Mouse (Mus musculus) hindbrain, embryonic 16.5 days (tissue): ENCODE measurements around the gene Gm20441. TPM values are rescaled to one million over a fixed set of nuclear protein-coding genes. Genes with fewer than 3 reads are reported as not detected.

Source experiments
- ATAC-seq: fragments of 200-750 bp; cut with Nextera tagmentation; 2 replicates; pipeline ENCODE4 v1.8.0; 2017; ENCODE audit warnings: moderate TSS enrichment, moderate library complexity
- H3K27ac ChIP-seq: fragments of 300-500 bp; sonication (generic); 2 replicates; pipeline ENCODE4 v1.5.1; 2014; ENCODE audit warnings: low read depth, mild to moderate bottlenecking, control low read depth, low read length, moderate library complexity
- H3K27me3 ChIP-seq: fragments of 300-500 bp; sonication (generic); replicated peaks from 2 replicates; pipeline ENCODE4 v1.6.1; 2014; ENCODE audit warnings: low read length; ENCODE audit not compliant: control insufficient read depth, insufficient read depth
- H3K36me3 ChIP-seq: fragments of 300-500 bp; sonication (generic); 2 replicates; pipeline ENCODE4 v1.6.1; 2014; ENCODE audit warnings: mild to moderate bottlenecking, low read length, moderate library complexity, mixed read lengths; ENCODE audit not compliant: control insufficient read depth, insufficient read depth
- H3K4me1 ChIP-seq: fragments of 300-500 bp; sonication (generic); 2 replicates; pipeline ENCODE4 v1.6.1; 2014; ENCODE audit warnings: low read depth, low read length; ENCODE audit not compliant: control insufficient read depth, insufficient read depth
- H3K4me2 ChIP-seq: fragments of 300-500 bp; sonication (generic); 2 replicates; pipeline ENCODE4 v1.6.1; 2014; ENCODE audit warnings: mild to moderate bottlenecking, low read length, control low read depth, moderate library complexity
- H3K4me3 ChIP-seq: fragments of 300-500 bp; sonication (generic); 2 replicates; pipeline ENCODE4 v1.5.1; 2014; ENCODE audit warnings: mild to moderate bottlenecking, low read length, control low read depth, moderate library complexity
- H3K9ac ChIP-seq: fragments of 300-500 bp; sonication (generic); 2 replicates; pipeline ENCODE4 v1.6.1; 2014; ENCODE audit warnings: low read depth, mild to moderate bottlenecking, control low read depth, low read length, moderate library complexity
- H3K9me3 ChIP-seq: fragments of 300-500 bp; sonication (generic); 2 replicates; pipeline ENCODE4 v1.6.1; 2014; ENCODE audit warnings: mild to moderate bottlenecking, low read length, moderate library complexity; ENCODE audit not compliant: control insufficient read depth
- WGBS: fragments of 180-500 bp; shearing (Covaris S2); extraction: QIAGEN DNeasy Blood & Tissue Kit; methylation state at CpG from one replicate; pipeline ENCODE4 v1.1.7; 2014; 5-methylcytosine and 5-hydroxymethylcytosine counted together
- polyA plus RNA-seq: library from polyadenylated mRNA; unstranded; fragments of >200 nt; fragmentation: Nextera tagmentation; extraction: Ambion mirVana; gene quantifications from 2 replicates; pipeline ENCODE4 v1.2.1, GENCODE M21; 2015

Gene Gm20441
- polyA plus RNA-seq, 1 experiment from 2014 or later, result 0.50 TPM

DNA sequence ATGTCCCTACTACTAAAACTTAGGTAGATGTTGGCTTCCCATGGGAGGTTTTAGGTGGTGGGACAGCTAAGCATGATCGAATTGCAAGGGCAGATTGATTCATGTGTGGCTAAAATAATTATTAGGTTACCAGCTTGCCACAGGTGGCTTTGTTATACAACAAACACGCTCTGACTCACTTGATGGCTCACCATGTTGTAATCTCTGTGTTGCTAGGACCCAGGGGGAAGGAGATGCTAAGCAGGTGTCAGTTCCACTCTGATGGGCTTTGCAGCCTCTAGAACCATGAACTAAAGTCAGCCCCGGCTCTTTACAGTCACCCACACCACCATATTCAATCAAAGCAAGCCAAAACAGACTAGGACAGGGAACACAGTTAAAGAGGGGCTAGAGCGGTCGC lies 39.1 kb upstream of the Gm20441 start:
- Histone ChIP-seq H3K4me1 (no peaks in the 10 kb centered on the region), H3K27me3 (no peaks in the 10 kb centered on the region), H3K36me3 (no peaks in the 10 kb centered on the region), H3K4me2 (no peak overlapping the region), H3K4me3 (no peak overlapping the region), H3K9me3 (no peaks in the 10 kb centered on the region), H3K27ac (no peak overlapping the region), H3K9ac (no peak overlapping the region)
- no peak for ATAC-seq
- 86% methylated on average over 5 of the region's 5 CpGs for WGBS

DNA sequence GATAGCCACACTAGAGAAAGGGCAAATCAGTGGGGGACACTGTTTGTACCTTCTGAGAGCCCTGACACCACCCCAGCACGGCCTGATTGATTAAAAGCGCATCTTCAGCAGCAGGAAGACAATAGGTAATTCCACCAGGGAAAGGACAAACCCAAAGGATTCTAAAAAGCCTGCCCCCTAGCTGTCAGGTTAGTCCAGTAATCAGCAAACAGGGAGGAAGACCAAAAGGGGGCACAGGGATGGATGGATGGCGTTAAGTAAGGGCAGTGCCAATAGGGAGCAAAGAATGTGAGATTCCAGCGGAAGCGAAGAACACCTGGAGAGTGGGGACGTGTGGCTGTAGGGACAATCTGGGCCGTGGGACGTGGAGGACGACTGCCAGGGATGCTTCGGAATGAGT lies 37.9 kb upstream of the Gm20441 start:
- WGBS, result 70% methylated on average over 10 of the region's 10 CpGs
- no peaks in the 10 kb centered on the region for H3K4me1 ChIP-seq

DNA sequence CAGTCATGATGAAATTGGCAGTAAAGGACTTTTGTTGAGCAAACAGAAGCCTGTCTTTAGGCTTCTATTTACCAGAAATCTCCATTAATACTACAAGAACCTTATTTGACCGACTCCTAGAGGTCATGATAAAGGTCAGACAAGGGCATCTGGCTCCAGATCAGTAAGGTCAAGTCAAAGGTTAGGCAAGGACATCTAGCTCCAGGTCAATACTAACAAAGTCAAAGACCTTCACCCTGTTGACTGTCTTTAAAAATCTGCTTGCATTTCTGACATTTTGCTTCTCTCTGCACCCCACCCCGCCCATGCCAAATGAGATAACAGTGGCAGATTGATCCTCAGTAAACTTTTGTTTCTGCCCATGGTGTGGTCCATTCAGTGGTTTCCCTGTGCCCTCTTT lies 23.5 kb upstream of the Gm20441 start:
- 68% methylated on average over 2 of the region's 2 CpGs for WGBS
- Histone ChIP-seq H3K9ac (no peak overlapping the region), H3K4me3 (no peak overlapping the region), H3K4me1 (no peaks in the 10 kb centered on the region), H3K9me3 (no peaks in the 10 kb centered on the region; the same call in 1 of the 2 replicates), H3K4me2 (no peak overlapping the region), H3K36me3 (no peaks in the 10 kb centered on the region), H3K27ac (no peak overlapping the region), H3K27me3 (no peaks in the 10 kb centered on the region)
- no peak for ATAC-seq

More for the DNA sequence above, 37.9 kb upstream of the Gm20441 start:
- no peak for ATAC-seq
- H3K9me3 ChIP-seq, result no peaks in the 10 kb centered on the region
- no peak overlapping the region for H3K4me3 ChIP-seq
- no peak overlapping the region for H3K9ac ChIP-seq
- H3K27me3 ChIP-seq, result no peaks in the 10 kb centered on the region
- H3K36me3 ChIP-seq, result no peaks in the 10 kb centered on the region
- no peak overlapping the region for H3K4me2 ChIP-seq
- no peak overlapping the region for H3K27ac ChIP-seq

DNA sequence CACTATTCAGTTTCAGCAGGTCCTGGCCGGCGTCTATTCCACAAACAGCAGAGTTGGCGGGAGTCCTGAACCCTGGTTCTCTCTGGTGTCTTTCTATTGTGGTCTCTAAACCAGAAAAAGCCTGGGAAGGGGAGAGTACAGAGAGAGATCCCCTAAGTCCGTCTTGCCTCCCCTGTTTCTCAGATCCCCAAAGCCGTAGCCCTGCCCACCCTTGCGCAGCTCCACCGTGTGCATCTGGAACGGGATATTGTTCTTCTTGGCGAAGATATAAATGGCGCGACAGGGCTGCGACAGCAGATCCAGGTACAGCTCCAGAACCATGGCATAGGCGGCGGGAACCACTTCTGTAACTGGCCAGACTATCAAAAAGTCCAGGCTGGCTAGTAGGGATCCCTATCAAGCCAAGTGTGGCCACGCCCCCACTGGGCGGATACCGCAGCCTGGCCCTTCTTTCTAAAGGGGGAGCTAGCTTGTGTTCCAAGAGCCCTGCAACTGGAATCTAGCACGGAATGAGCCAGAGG lies 17.5 kb upstream of the Gm20441 start, which contains the start of gene Gstt1:
Gene Gstt1, minus strand, starts transcription at position 409 of the 521 bp plus-strand sequence.
- no peaks in the 10 kb centered on the region for H3K9me3 ChIP-seq
- H3K36me3 ChIP-seq, result no peaks in the 10 kb centered on the region
- H3K27me3 ChIP-seq, result no peaks in the 10 kb centered on the region
- H3K9ac ChIP-seq, result peak within 1 kb of the TSS; percentile 63
- ATAC-seq, result peak; percentile 68
- peak within 1 kb of the TSS; percentile 25; the same call in 1 of the 2 replicates for H3K27ac ChIP-seq
- peak within 1 kb of the TSS; percentile 76 for H3K4me2 ChIP-seq
- peak within 1 kb of the TSS; percentile 41 for H3K4me3 ChIP-seq
- H3K4me1 ChIP-seq, result peaks cover 6% of the 10 kb centered on the region
- under 1% methylated on average over 18 of the region's 18 CpGs for WGBS

DNA sequence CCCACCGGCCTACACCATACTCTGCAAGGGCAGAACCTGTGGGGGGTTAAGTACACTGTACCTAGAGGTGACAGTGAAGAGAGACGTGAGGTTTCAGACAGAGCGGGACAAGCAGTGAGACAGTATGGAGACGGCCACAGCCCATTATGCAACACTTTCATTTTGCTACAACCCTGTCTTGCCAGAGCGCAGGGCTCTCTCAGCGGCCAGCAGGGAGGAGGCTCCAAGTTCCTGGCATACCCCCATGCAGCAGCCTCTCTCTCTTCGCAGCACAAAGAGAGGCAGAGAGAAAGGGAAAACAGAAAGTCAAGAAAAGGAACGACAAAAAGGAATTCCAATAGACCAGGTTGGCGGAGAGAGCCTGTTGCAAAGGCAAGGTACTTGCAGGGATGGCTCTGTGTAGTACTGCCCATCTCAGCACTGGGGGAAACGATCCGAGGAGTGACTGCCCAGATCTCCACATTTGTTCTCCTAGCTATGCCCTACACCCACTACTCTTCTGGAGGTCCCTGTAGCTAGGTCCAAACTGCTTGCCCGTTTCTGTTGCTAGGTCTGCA lies 16.9 kb upstream of the Gm20441 start:
- ATAC-seq, result peak; percentile 78
- H3K9me3 ChIP-seq, result no peaks in the 10 kb centered on the region
- H3K27me3 ChIP-seq, result no peaks in the 10 kb centered on the region
- peak overlapping the region; percentile 63 for H3K9ac ChIP-seq
- 4% methylated on average over 12 of the region's 12 CpGs for WGBS
- peaks cover 6% of the 10 kb centered on the region for H3K4me1 ChIP-seq
- H3K27ac ChIP-seq, result peak overlapping the region; percentile 25; the same call in 1 of the 2 replicates
- H3K4me3 ChIP-seq, result peak overlapping the region; percentile 41
- no peaks in the 10 kb centered on the region for H3K36me3 ChIP-seq
- peak overlapping the region; percentile 76 for H3K4me2 ChIP-seq

DNA sequence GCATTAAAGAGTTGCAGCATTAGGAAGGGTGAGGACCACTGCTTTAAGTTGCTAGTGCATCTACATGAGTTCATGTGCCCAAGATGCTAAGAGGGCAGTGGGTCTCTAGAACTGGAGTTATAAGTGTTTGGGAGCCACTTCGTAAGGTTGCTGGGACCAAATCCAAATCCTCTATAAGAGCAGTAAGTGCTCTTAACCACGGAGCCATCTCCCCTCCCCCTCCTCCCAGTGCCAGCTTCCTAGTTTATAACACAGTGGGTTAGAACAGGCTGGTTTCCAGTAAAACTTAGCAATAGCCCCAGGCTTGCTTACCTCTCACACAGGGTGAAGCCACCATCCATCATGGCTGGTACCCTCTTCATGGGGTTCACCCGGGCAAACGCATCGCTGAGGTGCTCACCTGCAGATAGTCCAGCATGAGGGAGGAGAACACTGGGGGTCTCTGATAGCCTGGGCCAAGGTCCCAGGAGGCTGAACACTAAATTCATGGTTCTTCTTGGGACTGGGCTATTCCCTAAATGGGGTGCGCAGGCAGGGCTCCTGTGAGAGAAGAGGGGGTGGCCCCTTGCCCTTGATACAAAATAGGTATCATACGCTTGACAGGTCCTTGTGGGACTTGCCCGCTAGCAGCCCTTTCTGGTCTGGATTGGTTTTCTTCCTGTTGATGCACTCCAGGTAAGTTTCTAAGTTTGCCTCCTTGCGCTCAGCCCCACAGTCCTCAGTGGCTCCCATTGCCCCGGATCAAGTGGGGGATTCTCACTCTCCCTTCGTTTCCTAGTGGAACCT lies 16.2 kb upstream of the Gm20441 start:
- H3K36me3 ChIP-seq, result no peaks in the 10 kb centered on the region
- peak overlapping the region; percentile 76 for H3K4me2 ChIP-seq
- peaks cover 6% of the 10 kb centered on the region for H3K4me1 ChIP-seq
- peak; percentile 5; the same call in 1 of the 2 replicates for ATAC-seq
- WGBS, result 44% methylated on average over 11 of the region's 11 CpGs
- H3K9me3 ChIP-seq, result no peaks in the 10 kb centered on the region
- no peak overlapping the region; the same call in 1 of the 2 replicates for H3K9ac ChIP-seq
- peak overlapping the region; percentile 41 for H3K4me3 ChIP-seq
- H3K27ac ChIP-seq, result no peak overlapping the region
- no peaks in the 10 kb centered on the region for H3K27me3 ChIP-seq

DNA sequence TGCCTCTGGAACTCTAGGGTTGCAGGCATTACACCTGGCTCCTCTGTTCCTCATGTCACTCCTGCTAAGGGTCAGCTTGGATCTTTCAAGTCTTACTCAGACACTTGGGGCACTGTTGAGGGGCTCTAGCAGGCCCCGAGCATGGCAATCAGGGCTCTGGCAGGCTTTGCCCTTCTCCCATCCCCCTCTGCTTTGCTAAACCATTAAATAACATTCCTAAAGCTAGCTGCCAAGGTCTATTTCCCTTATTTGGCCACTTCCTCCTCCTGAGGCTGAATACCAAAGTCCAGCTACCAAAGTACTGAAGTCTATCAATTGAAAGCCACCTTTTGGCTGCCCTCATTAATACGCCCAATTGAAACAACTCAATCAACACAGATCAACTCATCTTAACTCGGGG lies 14.1 kb upstream of the Gm20441 start:
- Histone ChIP-seq H3K4me1 (peaks cover 6% of the 10 kb centered on the region), H3K4me3 (no peak overlapping the region), H3K4me2 (no peak overlapping the region), H3K9me3 (no peaks in the 10 kb centered on the region), H3K27ac (no peak overlapping the region), H3K27me3 (no peaks in the 10 kb centered on the region), H3K9ac (no peak overlapping the region), H3K36me3 (no peaks in the 10 kb centered on the region)
- WGBS, result 30% methylated on average over 3 of the region's 3 CpGs
- no peak for ATAC-seq

DNA sequence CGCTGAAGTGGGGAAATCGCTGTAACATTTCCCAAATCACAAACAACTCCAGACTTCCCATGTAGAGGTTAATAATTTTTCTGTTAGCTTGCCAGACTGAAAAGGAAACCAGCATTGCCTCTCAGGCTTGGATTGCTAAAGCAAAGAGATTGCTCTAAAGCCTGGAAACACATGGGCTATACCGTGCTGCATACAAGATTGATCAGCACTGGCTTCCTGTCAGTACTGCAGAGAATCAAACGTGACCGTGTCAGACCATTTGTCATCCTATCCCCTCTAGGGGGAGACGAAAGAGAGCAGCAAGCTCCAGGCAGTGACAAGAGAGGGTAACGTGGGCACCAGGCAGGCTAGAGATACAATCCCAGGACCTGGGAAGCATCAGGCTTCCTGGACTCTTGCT lies 10.0 kb upstream of the Gm20441 start:
- H3K4me2 ChIP-seq, result no peak overlapping the region
- no peak overlapping the region for H3K27ac ChIP-seq
- H3K4me3 ChIP-seq, result no peak overlapping the region
- no peaks in the 10 kb centered on the region for H3K36me3 ChIP-seq
- H3K9ac ChIP-seq, result peak overlapping the region; percentile 41; the same call in 1 of the 2 replicates
- no peaks in the 10 kb centered on the region for H3K9me3 ChIP-seq
- no peaks in the 10 kb centered on the region for H3K27me3 ChIP-seq
- no peaks in the 10 kb centered on the region for H3K4me1 ChIP-seq
- 17% methylated on average over 7 of the region's 7 CpGs for WGBS
- 0 out of 2 replicates have a peak, but pooled peaks have one; percentile 24 for ATAC-seq

DNA sequence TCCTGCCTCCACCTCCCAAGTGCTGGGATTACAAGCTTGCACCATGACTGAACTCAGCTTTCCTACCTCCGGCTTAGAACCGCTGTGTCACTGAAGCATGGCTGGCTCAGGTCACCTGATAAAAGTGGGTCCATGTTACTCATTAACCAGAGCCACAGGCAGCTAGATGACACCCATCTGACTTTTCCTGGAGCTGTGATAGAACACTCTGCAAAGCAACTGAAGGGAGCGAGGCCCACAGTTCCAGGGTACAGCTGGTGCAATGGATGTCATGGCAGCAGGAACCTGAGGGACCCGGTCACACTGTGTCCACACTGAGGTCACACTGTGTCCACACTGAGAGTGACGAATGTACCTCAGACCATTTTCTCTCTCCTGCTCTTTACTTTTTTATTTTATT lies 9.1 kb upstream of the Gm20441 start:
- WGBS, result 90% methylated on average over 5 of the region's 5 CpGs
- Histone ChIP-seq H3K9me3 (no peaks in the 10 kb centered on the region), H3K9ac (no peak overlapping the region), H3K27ac (no peak overlapping the region), H3K4me2 (no peak overlapping the region), H3K4me1 (no peaks in the 10 kb centered on the region), H3K4me3 (no peak overlapping the region), H3K36me3 (no peaks in the 10 kb centered on the region), H3K27me3 (no peaks in the 10 kb centered on the region)
- ATAC-seq, result no peak
